Mouse (Mus musculus) gastrocnemius, adult 8-10 months (tissue): ENCODE data around the gene Opn5. TPM values are rescaled to one million over a fixed set of nuclear protein-coding genes. Genes with fewer than 3 reads are reported as not detected.

ENCODE experiments used
- total RNA-seq, 4 experiments: library from RNA; stranded (reverse); gene quantifications; 2 replicates each; pipeline ENCODE4 v1.2.4; 2022

Gene Opn5
- total RNA-seq, 4 experiments from 2014 or later = not detected

Other genes starting within 250 kb of the Opn5 start
- under 1 TPM; 0.07 to 0.39 (median 0.34) TPM for gene Adgrf4, start 80.9 kb upstream of the Opn5 start, total RNA-seq
- under 1 TPM; 0.10 to 0.38 (median 0.15) TPM for gene Adgrf2, start 130.8 kb upstream of the Opn5 start, total RNA-seq